Mouse (Mus musculus): ENCODE results near the gene Tgm1.

Tgm1 gene

GRCm38 (mm10) chr14:55677615-55678014 lies 36.1 kb downstream of the Tgm1 start:
- DNase-seq (ENCODE audit: inconsistent ontology term): no peak

GRCm38 (mm10) chr14:55672741-55673060 lies 41.0 kb downstream of the Tgm1 start:
- DNase-seq (ENCODE audit: inconsistent ontology term): no peak

DNA sequence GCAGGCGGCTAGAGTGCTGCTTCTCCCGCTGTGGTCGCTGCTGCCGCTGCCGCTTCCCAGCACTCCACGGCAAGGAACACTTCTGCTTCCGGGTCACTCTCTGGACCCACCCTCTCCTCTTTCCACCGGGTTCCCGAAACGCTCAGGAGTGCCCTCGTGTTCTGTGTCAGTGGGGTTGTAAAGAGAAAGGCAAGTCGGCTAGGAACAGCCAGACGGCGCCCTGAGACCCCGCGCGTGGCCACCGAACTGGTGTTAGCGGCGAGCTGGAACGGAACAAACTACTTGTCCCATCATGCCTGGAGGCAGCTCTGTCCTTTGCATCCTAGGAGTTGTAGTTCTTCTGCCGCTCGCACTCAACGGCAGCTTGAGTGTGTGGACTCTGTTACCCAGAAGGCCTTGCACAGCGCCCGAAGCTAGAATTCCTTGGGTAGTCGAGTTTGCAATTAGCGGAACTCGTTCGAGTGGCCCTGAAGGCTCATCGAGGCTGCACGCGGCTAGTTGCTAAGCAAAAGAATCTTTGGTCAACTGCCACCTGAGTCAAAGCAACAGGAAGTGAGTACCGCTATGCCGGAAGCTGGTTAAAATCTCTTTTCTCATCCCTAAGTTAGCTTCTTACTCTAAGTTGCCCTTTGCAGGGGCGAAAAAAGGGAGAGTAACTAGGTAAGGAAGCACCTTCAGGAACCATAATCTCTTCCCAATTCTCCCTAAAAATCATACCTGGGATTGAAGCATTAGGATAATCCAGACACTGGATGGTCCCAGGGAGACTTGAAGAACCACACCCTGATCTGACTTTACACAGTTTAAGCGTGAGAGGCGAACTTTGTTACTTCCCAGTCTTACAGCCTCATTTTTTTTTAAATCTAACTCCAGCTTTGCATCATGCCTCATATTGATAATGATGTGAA lies 41.6 kb downstream of the Tgm1 start, which contains the start of the genes Gmpr2 and Nedd8:
Gmpr2 (plus strand) TSS at position 109 of the 908 bp plus-strand sequence.
Nedd8 (minus strand) TSS at position 292 of the 908 bp plus-strand sequence.
- peak; percentile 96 for DNase-seq (ENCODE audit: inconsistent ontology term)

DNA sequence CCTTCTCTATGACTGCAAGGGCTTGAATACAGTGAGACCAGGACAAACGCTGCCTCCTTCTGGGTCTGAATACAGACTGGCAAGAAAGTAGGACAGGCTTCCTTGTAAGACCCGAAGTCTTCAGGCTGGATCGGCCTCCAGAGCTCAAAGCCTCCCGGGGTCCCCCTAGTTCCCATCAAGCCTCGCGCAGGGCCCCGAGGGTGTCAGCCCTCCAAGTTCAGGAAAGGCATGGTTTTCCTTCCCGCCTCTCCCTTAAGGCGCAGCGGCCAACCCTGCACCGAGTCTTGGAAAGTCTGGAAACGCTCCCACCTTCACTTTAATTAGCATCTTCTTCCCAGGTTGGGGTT lies 42.3 kb downstream of the Tgm1 start:
- DNase-seq (ENCODE audit: inconsistent ontology term): no peak

DNA sequence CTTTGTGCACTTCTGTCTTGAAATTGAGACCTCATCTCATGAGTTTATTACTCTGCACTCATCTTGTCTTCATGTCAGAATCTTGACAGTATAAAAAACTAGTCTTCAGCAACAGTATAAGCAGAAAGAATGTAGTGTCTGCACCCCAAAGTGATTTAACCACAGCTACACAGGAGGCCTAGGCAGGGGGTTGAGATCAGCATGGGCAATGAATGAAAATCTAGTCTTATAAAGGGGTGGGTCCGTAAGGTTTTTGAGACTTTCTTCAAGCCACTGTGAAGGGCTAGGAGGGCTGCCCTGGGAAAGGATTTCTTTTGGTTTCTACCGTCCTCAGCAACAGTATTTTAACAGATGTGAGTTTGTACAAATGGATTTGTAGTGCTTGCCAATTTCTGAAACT lies 53.1 kb downstream of the Tgm1 start:
- no peak for DNase-seq (ENCODE audit: inconsistent ontology term)

GRCm38 (mm10) chr14:55659960-55660573 lies 53.7 kb downstream of the Tgm1 start, which contains the start of gene Mdp1:
Gene Mdp1 (minus strand): TSS chr14:55660508.
- DNase-seq (ENCODE audit: inconsistent ontology term): peak; percentile 87

GRCm38 (mm10) chr14:55658011-55658410 lies 55.7 kb downstream of the Tgm1 start:
- no peak for DNase-seq (ENCODE audit: inconsistent ontology term)

DNA sequence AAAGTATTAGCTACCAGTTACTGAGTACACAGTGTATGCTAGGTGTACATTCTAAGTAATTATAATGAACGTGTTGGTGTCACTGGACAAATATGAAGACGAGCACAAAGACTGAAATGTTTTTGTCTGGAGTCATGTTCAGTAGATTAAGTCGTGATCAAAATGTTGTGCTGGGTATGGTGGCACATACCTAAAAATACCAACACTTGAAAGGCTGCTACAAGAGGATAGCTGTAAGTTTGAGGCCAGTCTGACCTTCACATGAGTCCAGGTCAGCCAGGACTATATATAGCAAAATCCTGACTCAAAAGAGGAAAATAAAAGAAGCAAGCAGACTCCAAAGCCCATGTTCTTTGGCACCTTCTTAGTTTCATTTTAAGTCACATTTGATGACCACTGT lies 56.8 kb downstream of the Tgm1 start:
- no peak for DNase-seq (ENCODE audit: inconsistent ontology term)

DNA sequence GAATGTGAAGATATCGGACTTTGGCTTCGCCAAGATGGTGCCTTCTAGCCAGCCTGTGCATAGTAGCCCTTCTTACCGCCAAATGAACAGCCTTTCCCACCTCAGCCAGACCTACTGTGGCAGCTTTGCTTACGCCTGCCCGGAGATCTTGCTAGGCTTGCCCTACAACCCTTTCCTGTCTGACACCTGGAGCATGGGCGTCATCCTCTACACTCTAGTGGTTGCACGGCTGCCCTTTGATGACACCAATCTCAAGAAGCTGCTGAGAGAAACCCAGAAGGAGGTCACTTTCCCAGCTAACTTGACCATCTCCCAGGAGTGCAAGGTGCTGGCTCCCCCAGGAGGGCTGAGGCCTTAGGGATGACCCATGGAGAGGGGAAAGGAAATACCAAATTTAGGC lies 62.2 kb downstream of the Tgm1 start:
- DNase-seq (ENCODE audit: inconsistent ontology term): no peak

Measured in Muller cell, postnatal 12 days (primary cell).